Mouse (Mus musculus) limb, embryonic 15.5 days (tissue): ENCODE results near the gene Tor1a. TPM values are rescaled to one million over a fixed set of nuclear protein-coding genes. Genes with fewer than 3 reads are reported as not detected.

Experiments used
- ATAC-seq: fragments of 200-750 bp; cut with Nextera tagmentation; 2 replicates; pipeline ENCODE4 v1.8.0; 2017; ENCODE audit warnings: low read depth, moderate TSS enrichment; ENCODE audit not compliant: insufficient number of reproducible peaks, low FRiP score, low TSS enrichment
- H3K27ac ChIP-seq: fragments of 300-500 bp; sonication (generic); 2 replicates; pipeline ENCODE4 v1.5.1; 2015; ENCODE audit warnings: moderate library complexity, mild to moderate bottlenecking, inconsistent platforms
- H3K27me3 ChIP-seq: fragments of 300-500 bp; sonication (generic); 2 replicates; pipeline ENCODE4 v1.6.1; 2015; ENCODE audit warnings: inconsistent platforms
- H3K36me3 ChIP-seq: fragments of 300-500 bp; sonication (generic); 2 replicates; pipeline ENCODE4 v1.6.1; 2015; ENCODE audit warnings: inconsistent platforms
- H3K4me1 ChIP-seq: fragments of 300-500 bp; sonication (generic); 2 replicates; pipeline ENCODE4 v1.6.1; 2015; ENCODE audit warnings: inconsistent platforms
- H3K4me2 ChIP-seq: fragments of 300-500 bp; sonication (generic); 2 replicates; pipeline ENCODE4 v1.6.1; 2015; ENCODE audit warnings: mild to moderate bottlenecking, inconsistent platforms
- H3K4me3 ChIP-seq: fragments of 300-500 bp; sonication (generic); 2 replicates; pipeline ENCODE4 v1.5.1; 2015; ENCODE audit warnings: mild to moderate bottlenecking, inconsistent platforms
- H3K9ac ChIP-seq: fragments of 300-500 bp; sonication (generic); 2 replicates; pipeline ENCODE4 v1.6.1; 2015; ENCODE audit warnings: inconsistent platforms
- H3K9me3 ChIP-seq: fragments of 300-500 bp; sonication (generic); 2 replicates; pipeline ENCODE4 v1.6.1; 2016; ENCODE audit warnings: inconsistent platforms
- WGBS: fragments of 180-500 bp; shearing (Covaris S2); methylation state at CpG from one replicate; pipeline ENCODE4 v1.1.7; 2015; 5-methylcytosine and 5-hydroxymethylcytosine counted together
- polyA plus RNA-seq: library from polyadenylated mRNA; unstranded; fragments of >200 nt; fragmentation: Nextera tagmentation; extraction: Ambion mirVana; gene quantifications from 2 replicates; pipeline ENCODE4 v1.2.1, GENCODE M21; 2015

The Tor1a gene
- polyA plus RNA-seq: 78.6 and 81.4 TPM in 2 replicates

DNA sequence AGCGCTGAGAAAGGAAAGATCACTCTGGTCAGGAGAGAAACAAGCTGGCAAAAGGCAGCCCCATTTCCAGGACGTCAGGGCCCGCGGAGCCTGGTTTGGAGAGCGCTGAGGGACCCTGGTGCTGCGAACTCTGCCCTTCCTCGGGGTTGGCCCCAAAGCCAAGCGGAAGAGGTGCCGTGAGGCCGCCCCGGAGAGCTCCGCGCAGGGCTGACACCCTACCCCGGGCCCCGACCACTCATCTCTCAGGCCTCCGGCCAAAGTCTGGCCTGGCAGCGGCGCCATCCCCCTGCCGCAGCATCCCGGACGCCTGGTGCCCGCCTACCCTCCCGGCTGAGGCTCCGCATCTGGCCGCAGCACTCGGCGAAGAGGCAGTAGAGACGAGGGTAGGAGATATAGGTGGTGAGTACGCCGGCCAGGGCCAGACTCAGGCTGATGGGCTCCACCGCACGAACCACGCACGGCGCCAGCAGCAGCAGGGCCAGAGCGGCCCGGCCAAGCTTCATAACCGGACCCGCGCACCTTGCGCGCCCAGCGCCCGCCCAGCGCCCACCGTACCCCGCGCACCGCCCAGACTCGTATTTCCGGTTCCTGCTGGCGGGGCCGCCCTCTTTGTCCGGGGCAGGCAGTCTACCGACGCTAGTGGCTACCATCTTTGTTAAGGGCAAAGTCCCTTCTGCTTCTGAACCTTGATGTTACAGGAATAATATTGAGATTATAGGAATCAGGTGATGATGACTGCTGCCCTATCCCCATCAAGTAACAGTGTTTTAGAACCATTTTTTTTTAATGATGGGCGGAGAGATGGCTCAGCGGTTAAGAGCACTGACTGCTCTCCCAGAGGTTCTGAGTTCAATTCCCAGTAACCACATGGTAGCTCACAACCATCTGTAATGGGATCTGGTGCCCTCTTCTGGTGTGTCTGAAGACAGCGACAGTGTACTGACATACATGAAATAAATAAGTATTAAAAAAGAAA lies at the start of gene Tor1a:
Gene Tor1a (minus strand): TSS at position 582 of the 976 bp plus-strand sequence.
- peak; percentile 91 for ATAC-seq
- H3K9ac ChIP-seq: peak within 1 kb of the TSS; percentile 86
- peak within 1 kb of the TSS; percentile 74 for H3K27ac ChIP-seq
- peaks cover 41% of the 10 kb centered on the region for H3K36me3 ChIP-seq
- 2% methylated on average over 59 of the region's 59 CpGs for WGBS
- peak within 1 kb of the TSS; percentile 93 for H3K4me3 ChIP-seq
- peak within 1 kb of the TSS; percentile 88 for H3K4me2 ChIP-seq
- peaks cover 19% of the 10 kb centered on the region for H3K4me1 ChIP-seq
- H3K9me3 ChIP-seq: no peaks in the 10 kb centered on the region
- H3K27me3 ChIP-seq: no peaks in the 10 kb centered on the region

DNA sequence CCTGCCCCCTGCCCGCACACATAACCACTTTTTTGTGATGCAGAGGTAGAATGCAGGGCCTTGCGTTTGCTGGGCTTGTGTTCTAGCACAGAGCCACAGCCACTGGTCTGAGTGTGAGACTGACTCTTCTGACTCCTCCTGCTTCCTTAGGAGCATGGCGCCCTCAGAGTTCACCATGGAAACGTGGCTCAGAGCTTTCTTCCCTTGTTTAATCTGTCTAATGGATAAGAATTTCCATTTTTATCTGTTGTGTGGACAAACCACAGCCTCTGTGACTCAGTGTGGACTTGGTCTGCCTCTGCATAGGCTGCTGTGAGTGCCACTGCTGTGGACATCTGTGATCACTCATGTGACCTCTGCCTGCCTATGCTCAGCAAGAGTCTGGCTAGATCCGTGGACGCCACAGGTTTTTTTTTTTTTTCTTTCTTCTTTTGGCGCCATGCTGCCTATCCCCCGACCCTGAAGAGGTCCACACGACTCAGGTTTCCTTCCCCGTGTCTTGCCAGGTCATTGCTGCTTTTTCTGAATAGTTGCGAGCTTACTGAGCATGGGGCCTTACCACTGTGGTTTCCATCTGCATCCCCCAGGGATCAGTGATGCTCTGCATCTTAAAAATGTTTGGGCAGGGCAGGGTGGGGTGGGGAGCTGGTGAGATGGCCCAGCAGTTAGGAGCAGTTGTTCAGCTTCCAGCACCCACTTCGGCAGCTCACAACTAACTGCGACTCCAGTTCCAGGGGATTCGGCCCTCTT lies 45.8 kb upstream of the Tor1a start:
- Histone ChIP-seq H3K9me3 (no peaks in the 10 kb centered on the region), H3K4me2 (no peak overlapping the region), H3K4me3 (no peak overlapping the region), H3K36me3 (peaks cover 49% of the 10 kb centered on the region), H3K9ac (no peak overlapping the region), H3K27ac (no peak overlapping the region), H3K27me3 (no peaks in the 10 kb centered on the region), H3K4me1 (no peaks in the 10 kb centered on the region)
- WGBS: 69% methylated on average over 14 of the region's 14 CpGs
- ATAC-seq: no peak

DNA sequence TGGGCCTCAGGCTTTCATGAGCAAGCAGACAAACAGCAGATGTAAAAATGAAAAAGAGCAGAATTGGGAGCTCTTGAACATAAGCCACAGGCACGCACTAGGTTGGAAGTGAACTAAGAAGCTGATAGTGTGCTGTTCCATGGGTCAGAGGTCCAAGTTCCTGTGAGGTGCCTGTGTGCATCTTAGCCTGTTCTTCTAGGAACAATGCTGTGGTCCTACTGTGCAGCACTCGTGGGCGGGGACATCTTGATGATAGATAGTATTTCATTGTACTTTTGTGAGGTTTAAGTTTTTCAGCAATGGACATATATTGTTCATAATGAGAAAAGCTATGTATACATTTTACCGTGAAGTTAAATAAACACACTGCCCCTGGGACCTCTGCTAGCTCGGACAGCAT lies 39.5 kb upstream of the Tor1a start:
- H3K9ac ChIP-seq: no peak overlapping the region
- no peak overlapping the region for H3K4me3 ChIP-seq
- H3K4me2 ChIP-seq: no peak overlapping the region
- ATAC-seq: no peak
- peaks cover 7% of the 10 kb centered on the region; the same call in 1 of the 2 replicates for H3K4me1 ChIP-seq
- H3K27me3 ChIP-seq: no peaks in the 10 kb centered on the region
- 91% methylated on average over 5 of the region's 5 CpGs for WGBS
- no peak overlapping the region for H3K27ac ChIP-seq
- peaks cover 68% of the 10 kb centered on the region for H3K36me3 ChIP-seq
- H3K9me3 ChIP-seq: no peaks in the 10 kb centered on the region

DNA sequence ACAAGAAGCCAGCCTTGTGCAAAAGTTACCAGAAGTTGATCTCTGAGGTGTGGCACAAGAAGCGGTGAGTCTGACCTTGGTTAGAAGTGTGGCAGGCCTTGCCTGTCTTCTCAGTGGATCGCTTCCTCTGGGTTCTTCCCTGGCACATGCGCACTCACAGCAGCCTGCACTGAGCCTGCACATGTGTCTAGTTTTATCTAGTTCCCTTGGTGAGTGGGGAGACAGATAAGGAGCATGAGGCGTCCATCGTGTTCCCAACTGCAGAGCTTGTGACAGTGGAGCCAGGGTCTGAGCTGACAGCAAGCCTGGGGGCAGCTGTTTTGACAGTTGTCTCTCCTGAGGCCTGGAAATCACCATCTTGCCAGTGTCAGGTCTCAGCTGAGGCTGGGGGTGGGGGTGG lies 38.7 kb upstream of the Tor1a start:
- no peak overlapping the region for H3K9ac ChIP-seq
- no peaks in the 10 kb centered on the region for H3K9me3 ChIP-seq
- 75% methylated on average over 5 of the region's 5 CpGs for WGBS
- peaks cover 68% of the 10 kb centered on the region for H3K36me3 ChIP-seq
- H3K4me1 ChIP-seq: peaks cover 7% of the 10 kb centered on the region; the same call in 1 of the 2 replicates
- H3K27ac ChIP-seq: no peak overlapping the region
- no peak overlapping the region for H3K4me3 ChIP-seq
- no peak for ATAC-seq
- H3K27me3 ChIP-seq: no peaks in the 10 kb centered on the region
- H3K4me2 ChIP-seq: no peak overlapping the region

DNA sequence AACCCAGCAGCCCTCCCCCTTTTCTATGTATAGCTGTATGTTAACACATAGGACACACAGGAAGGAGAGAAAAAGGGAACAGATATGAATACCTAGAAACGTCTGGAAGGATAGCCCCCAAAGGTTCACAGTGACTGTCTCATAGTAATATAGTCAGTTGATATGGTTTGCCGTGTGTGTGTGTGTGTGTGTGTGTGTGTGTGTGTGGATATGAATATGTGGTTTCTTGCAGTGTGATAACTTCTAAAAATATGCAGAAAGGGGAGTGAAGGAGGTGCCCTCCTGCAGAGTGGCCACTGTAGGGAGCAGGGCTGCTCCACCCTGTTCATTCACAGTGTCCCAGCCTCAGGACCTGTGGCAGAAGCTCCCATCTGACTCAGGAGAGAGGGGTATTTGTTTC lies 37.7 kb upstream of the Tor1a start:
- H3K4me1 ChIP-seq: peaks cover 7% of the 10 kb centered on the region; the same call in 1 of the 2 replicates
- no peak overlapping the region for H3K4me2 ChIP-seq
- ATAC-seq: no peak
- 68% methylated on average over 2 of the region's 2 CpGs for WGBS
- H3K9ac ChIP-seq: no peak overlapping the region
- no peaks in the 10 kb centered on the region for H3K27me3 ChIP-seq
- no peaks in the 10 kb centered on the region for H3K9me3 ChIP-seq
- 0 out of 2 replicates have a peak overlapping the region, but pooled peaks have one; percentile 7 for H3K27ac ChIP-seq
- H3K4me3 ChIP-seq: no peak overlapping the region
- peaks cover 59% of the 10 kb centered on the region for H3K36me3 ChIP-seq

DNA sequence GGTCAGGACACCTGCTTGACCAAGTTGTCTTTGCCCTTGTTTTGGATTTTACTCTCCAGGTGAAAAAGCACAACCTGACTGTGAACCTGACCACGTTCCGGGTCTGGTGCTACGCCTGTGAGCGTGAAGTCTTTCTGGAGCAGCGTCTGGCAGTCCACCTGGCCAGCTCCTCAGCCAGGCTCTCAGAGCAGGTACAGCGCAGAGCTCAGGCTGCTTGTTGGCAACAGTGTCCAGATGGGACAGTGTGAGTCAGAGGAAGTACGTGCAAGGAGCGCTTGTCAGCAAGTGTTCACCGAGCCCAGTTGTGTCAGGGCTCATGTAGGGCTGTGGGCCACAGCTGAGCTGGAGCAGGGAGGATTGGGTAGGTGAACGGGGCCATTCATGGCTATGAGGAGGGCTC lies 35.1 kb upstream of the Tor1a start:
- Histone ChIP-seq H3K9me3 (no peaks in the 10 kb centered on the region), H3K27me3 (no peaks in the 10 kb centered on the region), H3K4me1 (peaks cover 7% of the 10 kb centered on the region; the same call in 1 of the 2 replicates), H3K4me3 (no peak overlapping the region), H3K27ac (no peak overlapping the region), H3K4me2 (no peak overlapping the region), H3K36me3 (peaks cover 55% of the 10 kb centered on the region), H3K9ac (no peak overlapping the region)
- 91% methylated on average over 10 of the region's 10 CpGs for WGBS
- ATAC-seq: no peak

DNA sequence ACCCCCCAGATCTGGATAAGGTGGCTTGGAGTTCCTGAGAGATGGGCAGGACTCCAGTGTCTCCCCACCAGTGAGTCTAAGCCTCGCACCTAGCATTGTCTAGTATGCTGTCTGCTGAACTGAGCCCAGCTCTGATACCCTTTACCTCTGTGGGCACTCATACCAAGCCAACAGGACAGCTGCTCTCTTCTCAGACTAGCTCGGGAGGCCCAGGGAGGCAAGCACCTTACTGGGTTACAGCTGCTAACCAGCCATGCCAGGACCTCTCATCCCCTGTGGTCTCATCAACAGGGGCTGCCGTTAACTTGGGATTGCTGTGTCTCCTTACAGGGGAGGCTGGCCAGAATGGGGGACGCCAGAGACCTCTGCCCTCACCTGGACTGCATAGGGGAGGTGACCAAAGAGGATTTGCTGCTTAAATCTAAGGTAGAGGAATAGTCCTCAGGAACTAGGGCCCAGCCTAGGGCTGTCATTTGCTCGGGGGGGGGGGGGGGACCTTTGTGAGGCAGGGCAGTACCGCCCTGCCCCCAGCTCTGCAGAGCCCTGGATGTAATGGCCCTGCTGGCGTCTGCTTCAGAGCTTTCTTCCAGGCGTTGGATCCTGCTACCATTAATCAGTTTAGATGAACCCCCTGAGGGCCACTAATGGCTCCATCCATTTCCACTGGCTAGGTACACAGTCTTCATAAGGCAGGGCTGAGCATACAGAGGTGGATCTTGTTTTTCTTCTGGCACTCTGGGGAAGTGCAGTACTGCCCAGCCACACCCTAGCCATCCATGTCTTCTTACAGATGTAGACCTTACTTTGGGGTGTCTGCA lies 30.9 kb upstream of the Tor1a start:
- 0 out of 2 replicates have a peak, but pooled peaks cover 2% of the 10 kb centered on the region for H3K4me1 ChIP-seq
- H3K4me2 ChIP-seq: no peak overlapping the region
- H3K36me3 ChIP-seq: peaks cover 26% of the 10 kb centered on the region
- H3K27me3 ChIP-seq: no peaks in the 10 kb centered on the region
- 49% methylated on average over 8 of the region's 8 CpGs for WGBS
- H3K9me3 ChIP-seq: no peaks in the 10 kb centered on the region
- H3K9ac ChIP-seq: no peak overlapping the region
- no peak overlapping the region for H3K4me3 ChIP-seq
- no peak for ATAC-seq
- no peak overlapping the region for H3K27ac ChIP-seq

DNA sequence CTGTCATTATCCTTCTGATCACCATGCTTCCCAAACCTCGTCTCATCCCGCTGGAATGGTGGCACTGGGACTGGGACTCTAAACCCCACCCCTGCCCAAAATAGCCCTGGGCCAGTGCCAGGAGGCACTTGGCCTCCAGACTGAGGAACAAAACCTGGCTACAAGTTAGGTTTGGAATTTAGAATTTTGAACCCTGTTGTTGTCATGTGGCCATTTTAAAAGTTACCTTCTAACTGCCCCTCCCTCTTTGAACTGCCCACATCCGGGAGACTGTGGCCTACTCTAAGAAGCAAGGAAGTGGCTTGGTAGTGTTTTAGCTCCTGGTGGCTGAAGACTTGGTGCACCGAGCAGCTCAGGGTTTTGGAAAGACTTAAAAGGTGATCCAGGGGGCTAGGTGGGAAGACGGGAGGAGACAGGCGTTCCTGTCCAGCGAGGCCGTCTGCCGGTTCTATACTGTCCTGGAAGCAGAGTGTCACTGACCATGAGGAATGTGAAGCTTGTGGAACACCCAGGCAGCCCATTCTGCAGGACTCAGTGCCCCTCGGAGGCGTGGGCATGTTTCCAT lies 27.8 kb upstream of the Tor1a start:
- Histone ChIP-seq H3K9me3 (no peaks in the 10 kb centered on the region), H3K36me3 (peaks cover 8% of the 10 kb centered on the region), H3K4me1 (0 out of 2 replicates have a peak, but pooled peaks cover 2% of the 10 kb centered on the region), H3K4me2 (no peak overlapping the region), H3K27me3 (no peaks in the 10 kb centered on the region), H3K27ac (no peak overlapping the region), H3K4me3 (no peak overlapping the region), H3K9ac (no peak overlapping the region)
- WGBS: 81% methylated on average over 11 of the region's 11 CpGs
- ATAC-seq: no peak

DNA sequence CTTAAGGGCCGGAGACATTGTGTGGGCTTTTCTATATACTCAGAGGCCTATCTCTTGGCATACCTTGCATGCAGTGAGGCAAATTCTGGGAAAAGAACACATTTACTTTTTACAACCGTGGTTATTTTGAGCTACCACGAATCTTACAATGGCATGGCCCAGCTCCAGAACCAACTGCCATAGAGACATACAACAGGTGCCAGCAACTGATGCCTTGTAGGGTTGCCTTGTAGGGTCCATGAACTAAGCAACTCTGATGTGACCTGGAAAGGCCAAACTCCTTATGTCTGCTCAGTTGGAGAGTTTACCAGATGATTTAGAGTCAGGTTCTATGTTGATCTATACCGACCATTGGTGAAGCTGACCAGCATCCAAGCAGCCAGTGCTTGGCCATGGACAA lies 27.1 kb upstream of the Tor1a start:
- Histone ChIP-seq H3K9me3 (no peaks in the 10 kb centered on the region), H3K4me1 (0 out of 2 replicates have a peak, but pooled peaks cover 2% of the 10 kb centered on the region), H3K36me3 (peaks cover 2% of the 10 kb centered on the region; the same call in 1 of the 2 replicates), H3K4me3 (no peak overlapping the region), H3K27me3 (no peaks in the 10 kb centered on the region), H3K4me2 (no peak overlapping the region), H3K9ac (no peak overlapping the region), H3K27ac (no peak overlapping the region)
- no peak for ATAC-seq
- 87% methylated on average over 4 of the region's 4 CpGs for WGBS

DNA sequence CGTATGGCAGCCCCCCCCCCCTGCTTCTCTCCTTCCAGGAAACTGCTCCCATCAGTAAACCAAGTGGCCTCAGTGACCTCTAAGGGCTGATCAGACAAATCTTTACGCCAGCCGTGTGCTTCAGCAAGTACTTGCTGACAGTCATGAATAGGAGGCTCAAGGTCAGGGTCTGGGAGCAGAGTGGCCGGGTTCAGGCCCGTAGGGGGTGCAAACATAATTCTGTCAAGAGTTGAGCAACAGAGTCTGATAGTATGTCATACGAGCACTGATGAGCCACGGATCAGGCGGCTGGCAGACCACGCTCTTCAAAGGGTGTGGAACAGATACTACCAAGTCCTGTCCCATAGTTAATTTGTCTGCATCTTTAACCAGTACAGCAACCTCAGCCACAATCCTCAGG lies 22.5 kb upstream of the Tor1a start:
- Histone ChIP-seq H3K27me3 (no peaks in the 10 kb centered on the region), H3K4me1 (peaks cover 6% of the 10 kb centered on the region), H3K9ac (no peak overlapping the region), H3K4me3 (no peak overlapping the region), H3K9me3 (no peaks in the 10 kb centered on the region), H3K36me3 (peaks cover 4% of the 10 kb centered on the region; the same call in 1 of the 2 replicates), H3K4me2 (no peak overlapping the region), H3K27ac (no peak overlapping the region)
- no peak for ATAC-seq
- WGBS: 84% methylated on average over 9 of the region's 9 CpGs
